Mouse (Mus musculus): ENCODE measurements around the gene Adamts7. TPM values are rescaled to one million over a fixed set of nuclear protein-coding genes. Genes with fewer than 3 reads are reported as not detected.

The Adamts7 gene
- polyA plus RNA-seq, 1 experiment from 2014 or later: 15.2 TPM

- Histone ChIP-seq H3K27ac (ENCODE audit: low read length) (no peak overlapping the region), H3K27me3 (ENCODE audit: control insufficient read depth, insufficient read depth, low read length) (no peaks in the 10 kb centered on the region), H3K9ac (ENCODE audit: low read length) (no peak overlapping the region), H3K9me3 (replicated peaks; ENCODE audit: control insufficient read depth, low read length) (no peaks in the 10 kb centered on the region), H3K4me1 (ENCODE audit: control insufficient read depth, insufficient read depth, low read length) (no peaks in the 10 kb centered on the region), H3K36me3 (ENCODE audit: control insufficient read depth, insufficient read depth, low read length) (peaks cover 6% of the 10 kb centered on the region; the same call in 1 of the 2 replicates), H3K4me2 (ENCODE audit: low read depth, low read length) (no peak overlapping the region), H3K4me3 (replicated peaks; ENCODE audit: low read length) (no peak overlapping the region)
- 75% methylated on average over 3 of the region's 3 CpGs for WGBS
- ATAC-seq (ENCODE audit: insufficient read depth, low FRiP score): no peak
Measured at GRCm38 (mm10) chr9:90213127-90213526, 50.3 kb downstream of the Adamts7 start.

GRCm38 (mm10) chr9:90216259-90217001 is 53.6 kb downstream of the Adamts7 start:
- ATAC-seq (ENCODE audit: insufficient read depth, low FRiP score): no peak
- Histone ChIP-seq H3K27me3 (ENCODE audit: control insufficient read depth, insufficient read depth, low read length) (no peaks in the 10 kb centered on the region), H3K9ac (ENCODE audit: low read length) (no peak overlapping the region), H3K4me3 (replicated peaks; ENCODE audit: low read length) (no peak overlapping the region), H3K27ac (ENCODE audit: low read length) (no peak overlapping the region), H3K9me3 (replicated peaks; ENCODE audit: control insufficient read depth, low read length) (no peaks in the 10 kb centered on the region), H3K4me1 (ENCODE audit: control insufficient read depth, insufficient read depth, low read length) (no peaks in the 10 kb centered on the region), H3K4me2 (ENCODE audit: low read depth, low read length) (no peak overlapping the region), H3K36me3 (ENCODE audit: control insufficient read depth, insufficient read depth, low read length) (peaks cover 6% of the 10 kb centered on the region; the same call in 1 of the 2 replicates)
- 75% methylated on average over 11 of the region's 11 CpGs for WGBS

GRCm38 (mm10) chr9:90217501-90217900 is 54.6 kb downstream of the Adamts7 start:
- 45% methylated on average over 4 of the region's 4 CpGs for WGBS
- no peak overlapping the region for H3K27ac ChIP-seq (ENCODE audit: low read length)
- no peak overlapping the region for H3K4me3 ChIP-seq (replicated peaks; ENCODE audit: low read length)
- H3K27me3 ChIP-seq (ENCODE audit: control insufficient read depth, insufficient read depth, low read length): no peaks in the 10 kb centered on the region
- no peaks in the 10 kb centered on the region for H3K9me3 ChIP-seq (replicated peaks; ENCODE audit: control insufficient read depth, low read length)
- peaks cover 6% of the 10 kb centered on the region; the same call in 1 of the 2 replicates for H3K36me3 ChIP-seq (ENCODE audit: control insufficient read depth, insufficient read depth, low read length)
- no peak overlapping the region for H3K9ac ChIP-seq (ENCODE audit: low read length)
- H3K4me2 ChIP-seq (ENCODE audit: low read depth, low read length): no peak overlapping the region
- no peak for ATAC-seq (ENCODE audit: insufficient read depth, low FRiP score)
- no peaks in the 10 kb centered on the region for H3K4me1 ChIP-seq (ENCODE audit: control insufficient read depth, insufficient read depth, low read length)

GRCm38 (mm10) chr9:90222275-90222674 is 59.4 kb downstream of the Adamts7 start:
- no peak overlapping the region for H3K27ac ChIP-seq (ENCODE audit: low read length)
- peaks cover 13% of the 10 kb centered on the region for H3K36me3 ChIP-seq (ENCODE audit: control insufficient read depth, insufficient read depth, low read length)
- no peaks in the 10 kb centered on the region for H3K4me1 ChIP-seq (ENCODE audit: control insufficient read depth, insufficient read depth, low read length)
- no peak for ATAC-seq (ENCODE audit: insufficient read depth, low FRiP score)
- WGBS: 94% methylated on average over 3 of the region's 3 CpGs
- H3K9ac ChIP-seq (ENCODE audit: low read length): no peak overlapping the region
- H3K27me3 ChIP-seq (ENCODE audit: control insufficient read depth, insufficient read depth, low read length): no peaks in the 10 kb centered on the region
- no peak overlapping the region for H3K4me3 ChIP-seq (replicated peaks; ENCODE audit: low read length)
- H3K9me3 ChIP-seq (replicated peaks; ENCODE audit: control insufficient read depth, low read length): no peaks in the 10 kb centered on the region
- no peak overlapping the region for H3K4me2 ChIP-seq (ENCODE audit: low read depth, low read length)

- Histone ChIP-seq H3K36me3 (ENCODE audit: control insufficient read depth, insufficient read depth, low read length) (peaks cover 11% of the 10 kb centered on the region), H3K9me3 (replicated peaks; ENCODE audit: control insufficient read depth, low read length) (no peaks in the 10 kb centered on the region), H3K27ac (ENCODE audit: low read length) (peak overlapping the region; percentile 51; the same call in 1 of the 2 replicates), H3K9ac (ENCODE audit: low read length) (no peak overlapping the region), H3K27me3 (ENCODE audit: control insufficient read depth, insufficient read depth, low read length) (no peaks in the 10 kb centered on the region), H3K4me3 (replicated peaks; ENCODE audit: low read length) (no peak overlapping the region), H3K4me1 (ENCODE audit: control insufficient read depth, insufficient read depth, low read length) (no peaks in the 10 kb centered on the region), H3K4me2 (ENCODE audit: low read depth, low read length) (no peak overlapping the region)
- WGBS: 79% methylated on average over 21 of the region's 21 CpGs
- ATAC-seq (ENCODE audit: insufficient read depth, low FRiP score): 0 out of 2 replicates have a peak, but pooled peaks have one; percentile 38
Measured at GRCm38 (mm10) chr9:90226081-90226741, 63.3 kb downstream of the Adamts7 start.

- whole genome bisulfite sequencing: 76% methylated on average over 2 of the region's 2 CpGs
- Histone ChIP-seq H3K4me3 (replicated peaks; ENCODE audit: low read length) (no peak overlapping the region), H3K4me2 (ENCODE audit: low read depth, low read length) (no peak overlapping the region), H3K27me3 (ENCODE audit: control insufficient read depth, insufficient read depth, low read length) (no peaks in the 10 kb centered on the region), H3K36me3 (ENCODE audit: control insufficient read depth, insufficient read depth, low read length) (peaks cover 11% of the 10 kb centered on the region), H3K9ac (ENCODE audit: low read length) (no peak overlapping the region), H3K27ac (ENCODE audit: low read length) (no peak overlapping the region), H3K4me1 (ENCODE audit: control insufficient read depth, insufficient read depth, low read length) (no peaks in the 10 kb centered on the region), H3K9me3 (replicated peaks; ENCODE audit: control insufficient read depth, low read length) (no peaks in the 10 kb centered on the region)
- 0 out of 2 replicates have a peak, but pooled peaks have one; percentile 27 for ATAC-seq (ENCODE audit: insufficient read depth, low FRiP score)
Measured at GRCm38 (mm10) chr9:90226742-90227096, 63.9 kb downstream of the Adamts7 start.

- H3K36me3 ChIP-seq (ENCODE audit: control insufficient read depth, insufficient read depth, low read length): peaks cover 11% of the 10 kb centered on the region
- no peak overlapping the region for H3K9ac ChIP-seq (ENCODE audit: low read length)
- no peaks in the 10 kb centered on the region for H3K27me3 ChIP-seq (ENCODE audit: control insufficient read depth, insufficient read depth, low read length)
- no peak overlapping the region for H3K27ac ChIP-seq (ENCODE audit: low read length)
- no peak overlapping the region for H3K4me3 ChIP-seq (replicated peaks; ENCODE audit: low read length)
- no peak for ATAC-seq (ENCODE audit: insufficient read depth, low FRiP score)
- 80% methylated on average over 12 of the region's 12 CpGs for WGBS
- no peaks in the 10 kb centered on the region for H3K9me3 ChIP-seq (replicated peaks; ENCODE audit: control insufficient read depth, low read length)
- H3K4me1 ChIP-seq (ENCODE audit: control insufficient read depth, insufficient read depth, low read length): no peaks in the 10 kb centered on the region
- no peak overlapping the region for H3K4me2 ChIP-seq (ENCODE audit: low read depth, low read length)
Measured at GRCm38 (mm10) chr9:90227171-90227570, 64.3 kb downstream of the Adamts7 start.

GRCm38 (mm10) chr9:90232781-90233690 is 70.2 kb downstream of the Adamts7 start:
- Histone ChIP-seq H3K9me3 (replicated peaks; ENCODE audit: control insufficient read depth, low read length) (no peaks in the 10 kb centered on the region), H3K36me3 (ENCODE audit: control insufficient read depth, insufficient read depth, low read length) (0 out of 2 replicates have a peak, but pooled peaks cover 2% of the 10 kb centered on the region), H3K4me2 (ENCODE audit: low read depth, low read length) (no peak overlapping the region), H3K27ac (ENCODE audit: low read length) (no peak overlapping the region), H3K4me3 (replicated peaks; ENCODE audit: low read length) (no peak overlapping the region), H3K27me3 (ENCODE audit: control insufficient read depth, insufficient read depth, low read length) (no peaks in the 10 kb centered on the region), H3K9ac (ENCODE audit: low read length) (no peak overlapping the region), H3K4me1 (ENCODE audit: control insufficient read depth, insufficient read depth, low read length) (peaks cover 7% of the 10 kb centered on the region; the same call in 1 of the 2 replicates)
- WGBS: 73% methylated on average over 8 of the region's 8 CpGs
- no peak for ATAC-seq (ENCODE audit: insufficient read depth, low FRiP score)

Data from stomach, embryonic 16.5 days (tissue).